Mouse (Mus musculus) CH12.LX (cell line): ENCODE measurements around the gene Pdgfra. TPM values are rescaled to one million over a fixed set of nuclear protein-coding genes. Genes with fewer than 3 reads are reported as not detected.

Experiments used
- DNase-seq: peaks from one replicate; pipeline ENCODE4 v3.0.0-alpha.2; 2013; ENCODE audit errors: extremely low read depth
- H3K27ac ChIP-seq: 2 replicates; pipeline ENCODE4 v1.5.1; 2012; ENCODE audit warnings: low read depth, mild to moderate bottlenecking, control low read depth, moderate library complexity; ENCODE audit not compliant: insufficient read depth
- H3K27me3 ChIP-seq: replicated peaks from 2 replicates; pipeline ENCODE3; 2012; ENCODE audit warnings: inconsistent platforms
- H3K36me3 ChIP-seq, 2 experiments: replicated peaks in 1 of 2; 2 replicates each; pipeline versions ENCODE3 to v1.6.1; 2012; ENCODE audit warnings: inconsistent platforms in 1 of 2, low read length in 1 of 2, mild to moderate bottlenecking in 1 of 2, mixed read lengths in 1 of 2, moderate library complexity in 1 of 2; ENCODE audit not compliant: control insufficient read depth in 1 of 2, insufficient read depth in 1 of 2
- H3K4me1 ChIP-seq, 2 experiments: 2 replicates each; pipeline ENCODE4 v1.6.1; 2012; ENCODE audit warnings: inconsistent platforms in 1 of 2, moderate library complexity in 1 of 2; ENCODE audit not compliant: insufficient read depth in 2 of 2, control insufficient read depth in 1 of 2
- H3K4me2 ChIP-seq: 2 replicates; pipeline ENCODE4 v1.6.1; 2012; ENCODE audit warnings: low read depth, mild to moderate bottlenecking, control low read depth; ENCODE audit not compliant: poor library complexity, insufficient read depth, severe bottlenecking
- H3K4me3 ChIP-seq, 3 experiments: fragments of 150-350 bp in 1 of 3; sonication (generic) in 1 of 3; replicated peaks in 1 of 3; 2 replicates each; pipeline versions ENCODE3 to v1.5.1; 2011 to 2012; ENCODE audit warnings: low read depth in 2 of 3, low read length in 2 of 3, mild to moderate bottlenecking in 2 of 3, moderate library complexity in 2 of 3, control low read depth in 1 of 3, improper control_type of control experiment in 1 of 3, inconsistent platforms in 1 of 3, mixed read lengths in 1 of 3; ENCODE audit not compliant: poor library complexity in 1 of 3
- H3K79me2 ChIP-seq: replicated peaks from 2 replicates; pipeline ENCODE4 v1.6.1; 2012; ENCODE audit warnings: mild to moderate bottlenecking, moderate library complexity; ENCODE audit not compliant: control insufficient read depth, poor library complexity, insufficient read depth, severe bottlenecking; ENCODE audit errors: extremely low read depth
- H3K9ac ChIP-seq: 2 replicates; pipeline ENCODE4 v1.6.1; 2012; ENCODE audit warnings: low read depth, mild to moderate bottlenecking, control low read depth, moderate library complexity; ENCODE audit not compliant: insufficient read depth
- H3K9me3 ChIP-seq: replicated peaks from 2 replicates; pipeline ENCODE3; 2012; ENCODE audit warnings: low read length, inconsistent platforms, mixed read lengths
- BHLHE40 ChIP-seq: IDR thresholded peaks from 2 replicates; pipeline ENCODE4 v1.6.1; 2011; ENCODE audit warnings: mild to moderate bottlenecking, low read depth, low read length, improper control_type of control experiment
- CHD1 ChIP-seq: IDR thresholded peaks from 2 replicates; pipeline ENCODE4 v1.6.1; 2012; ENCODE audit warnings: low read depth, low read length, improper control_type of control experiment, inconsistent platforms
- CHD2 ChIP-seq: IDR thresholded peaks from 2 replicates; pipeline ENCODE4 v1.6.1; 2011; ENCODE audit warnings: low read length, improper control_type of control experiment
- CTCF ChIP-seq, 2 experiments: IDR thresholded peaks in 1 of 2; conservative IDR thresholded peaks in 1 of 2; 2 replicates each; pipeline ENCODE4 v1.5.1; 2011 to 2012; ENCODE audit warnings: low read depth in 2 of 2, low read length in 2 of 2, improper control_type of control experiment in 1 of 2, inconsistent platforms in 1 of 2, mild to moderate bottlenecking in 1 of 2, moderate library complexity in 1 of 2
- GABPA ChIP-seq: IDR thresholded peaks from 2 replicates; pipeline ENCODE4 v1.6.1; 2012; ENCODE audit warnings: low read depth, low read length, improper control_type of control experiment, inconsistent platforms; ENCODE audit not compliant: insufficient replicate concordance
- JUN ChIP-seq: IDR thresholded peaks from 2 replicates; pipeline ENCODE4 v1.6.1; 2011; ENCODE audit warnings: low read depth, mild to moderate bottlenecking, low read length, improper control_type of control experiment, moderate library complexity; ENCODE audit not compliant: insufficient read depth
- JUND ChIP-seq: conservative IDR thresholded peaks from 2 replicates; pipeline ENCODE4 v1.6.1; 2011; ENCODE audit warnings: low read depth, low read length, improper control_type of control experiment
- KAT2A ChIP-seq: IDR thresholded peaks from 2 replicates; pipeline ENCODE4 v1.6.1; 2012; ENCODE audit warnings: low read length, improper control_type of control experiment, inconsistent platforms; ENCODE audit not compliant: insufficient replicate concordance
- MAFK ChIP-seq: IDR thresholded peaks from 2 replicates; pipeline ENCODE4 v1.6.1; 2011; ENCODE audit warnings: low read length, improper control_type of control experiment; ENCODE audit not compliant: insufficient replicate concordance
- MAZ ChIP-seq: IDR thresholded peaks from 2 replicates; pipeline ENCODE4 v1.6.1; 2012; ENCODE audit warnings: low read depth, mild to moderate bottlenecking, inconsistent platforms, low read length, improper control_type of control experiment, moderate library complexity
- MXI1 ChIP-seq: IDR thresholded peaks from 2 replicates; pipeline ENCODE4 v1.6.1; 2011; ENCODE audit warnings: mild to moderate bottlenecking, low read depth, low read length, improper control_type of control experiment
- MYC ChIP-seq: IDR thresholded peaks from 2 replicates; pipeline ENCODE4 v1.6.1; 2011; ENCODE audit warnings: low read depth, mild to moderate bottlenecking, improper control_type of control experiment, low read length
- PAX5 ChIP-seq: IDR thresholded peaks from 2 replicates; pipeline ENCODE4 v1.6.1; 2012; ENCODE audit warnings: low read length, inconsistent platforms, mixed read lengths
- POLR2A ChIP-seq: IDR thresholded peaks from 2 replicates; pipeline ENCODE4 v1.6.1; 2011; ENCODE audit warnings: low read depth, mild to moderate bottlenecking, improper control_type of control experiment, low read length
- POLR2AphosphoS2 ChIP-seq: IDR thresholded peaks from 2 replicates; pipeline ENCODE4 v1.6.1; 2011; ENCODE audit warnings: low read depth, low read length, improper control_type of control experiment
- RAD21 ChIP-seq: IDR thresholded peaks from 2 replicates; pipeline ENCODE4 v1.6.1; 2011; ENCODE audit warnings: low read depth, mild to moderate bottlenecking, low read length, improper control_type of control experiment, moderate library complexity
- SIN3A ChIP-seq: IDR thresholded peaks from 2 replicates; pipeline ENCODE4 v1.6.1; 2012; ENCODE audit warnings: low read length, improper control_type of control experiment, inconsistent platforms
- TBP ChIP-seq: conservative IDR thresholded peaks from 2 replicates; pipeline ENCODE4 v1.6.1; 2011; ENCODE audit warnings: low read depth, low read length, improper control_type of control experiment
- TCF12 ChIP-seq: IDR thresholded peaks from 2 replicates; pipeline ENCODE4 v1.6.1; 2014; ENCODE audit warnings: low read depth, mild to moderate bottlenecking, inconsistent platforms, low read length, improper control_type of control experiment
- USF1 ChIP-seq: IDR thresholded peaks from 2 replicates; pipeline ENCODE4 v1.6.1; 2014; ENCODE audit warnings: low read depth, mild to moderate bottlenecking, inconsistent platforms, low read length, improper control_type of control experiment
- USF2 ChIP-seq: conservative IDR thresholded peaks from 2 replicates; pipeline ENCODE4 v1.6.1; 2011; ENCODE audit warnings: low read depth, low read length, improper control_type of control experiment
- ZKSCAN1 ChIP-seq: IDR thresholded peaks from 2 replicates; pipeline ENCODE4 v1.6.1; 2012; ENCODE audit warnings: low read depth, inconsistent platforms, low read length, improper control_type of control experiment, borderline replicate concordance
- ZMIZ1 ChIP-seq: IDR thresholded peaks from 2 replicates; pipeline ENCODE4 v1.6.1; 2012; ENCODE audit warnings: low read depth, mild to moderate bottlenecking, inconsistent platforms, low read length, improper control_type of control experiment
- ZNF384 ChIP-seq: IDR thresholded peaks from 2 replicates; pipeline ENCODE4 v1.6.1; 2012; ENCODE audit warnings: low read depth, low read length, improper control_type of control experiment, inconsistent platforms
- dilution Hi-C: fragments of 300-500 bp; cut with MboI; formaldehyde crosslinking; loops from 2 replicates; pipeline ENCODE4 v1.14.3; 2020; ENCODE audit warnings: low sequenced_read_pairs; ENCODE audit not compliant: extremely low pct_unique_long_range_greater_than_20kb, extremely low pct_ligation_motif_present
- in situ Hi-C: fragments of 300-500 bp; cut with MboI; formaldehyde crosslinking; loops from 3 replicates; pipeline ENCODE4 v1.14.3; 2019; ENCODE audit warnings: low sequenced_read_pairs, low pct_ligation_motif_present, low pct_unique_long_range_greater_than_20kb, mixed read lengths
- polyA plus RNA-seq: library from polyadenylated mRNA; unstranded; fragments of >175 nt; gene quantifications from 2 replicates; pipeline ENCODE4 v1.2.1, GENCODE M21; 2012; ENCODE audit warnings: low read depth; ENCODE audit not compliant: insufficient read length
- total RNA-seq, 2 experiments: library from RNA; depleted of rRNA; stranded (reverse); fragments of 300-350 nt in 1 of 2; fragments of >200 nt in 1 of 2; gene quantifications; 2 replicates each; pipeline ENCODE4 v1.2.3; 2012 to 2014

Gene Pdgfra
- total and polyA plus RNA-seq, 3 experiments, result 0.13 to 0.25 (median 0.13) TPM

GRCm38 (mm10) chr5:75198413-75198812 lies 46.3 kb downstream of the Pdgfra start:
- no peak overlapping the region for H3K4me3 ChIP-seq
- no peak overlapping the region for H3K27ac ChIP-seq
- H3K36me3 ChIP-seq, result no peaks in the 10 kb centered on the region
- no peaks in the 10 kb centered on the region for H3K27me3 ChIP-seq
- H3K9ac ChIP-seq, result no peak overlapping the region
- in situ Hi-C loops (no loop called here), dilution Hi-C loops (no loop called here)
- no peak overlapping the region for H3K4me2 ChIP-seq
- no peaks in the 10 kb centered on the region for H3K79me2 ChIP-seq
- H3K4me1 ChIP-seq, result no peaks in the 10 kb centered on the region
- TF ChIP-seq KAT2A (no peak), CHD1 (no peak), MAFK (no peak), CHD2 (no peak), TCF12 (no peak), CTCF (conservative IDR thresholded peaks at IDR 0.05 in 1 of 2, IDR thresholded peaks at IDR 0.05 in 1 of 2; ENCODE audit: low read depth in 2 of 2, low read length in 2 of 2) (no peak), RAD21 (no peak), USF2 (no peak), POLR2A (no peak), ZNF384 (no peak), PAX5 (no peak), BHLHE40 (no peak), GABPA (no peak), POLR2AphosphoS2 (no peak), MAZ (no peak), TBP (no peak)
- DNase-seq, result no peak
- no peaks in the 10 kb centered on the region for H3K9me3 ChIP-seq

- Histone ChIP-seq H3K9me3 (no peaks in the 10 kb centered on the region), H3K4me3 (no peak overlapping the region), H3K36me3 (no peaks in the 10 kb centered on the region), H3K9ac (no peak overlapping the region), H3K27me3 (no peaks in the 10 kb centered on the region), H3K4me1 (no peaks in the 10 kb centered on the region), H3K27ac (no peak overlapping the region), H3K79me2 (no peaks in the 10 kb centered on the region), H3K4me2 (no peak overlapping the region)
- dilution Hi-C loops, result no loop called here
- in situ Hi-C loops, result loop anchor here (25.0 kb wide), 1 partner anchor 162 kb away; no protein-coding TSS in a partner anchor
- DNase-seq, result no peak
- TF ChIP-seq CTCF (conservative IDR thresholded peaks at IDR 0.05 in 1 of 2, IDR thresholded peaks at IDR 0.05 in 1 of 2; ENCODE audit: low read depth in 2 of 2, low read length in 2 of 2) (no peak), MXI1 (no peak), JUN (no peak), SIN3A (no peak), MYC (no peak), USF1 (no peak), TCF12 (no peak), GABPA (no peak), BHLHE40 (no peak), MAZ (no peak), POLR2AphosphoS2 (no peak), ZKSCAN1 (no peak), JUND (no peak), ZMIZ1 (no peak), KAT2A (no peak), TBP (no peak)
Observed at GRCm38 (mm10) chr5:75199698-75200365, 47.7 kb downstream of the Pdgfra start.
